Mouse (Mus musculus) bone marrow, adult 2 months (tissue): ENCODE data around the gene Aatk.

Experiments used
- CTCF ChIP-seq: fragments of 200-500 bp; IDR thresholded peaks from 2 replicates; pipeline ENCODE4 v1.5.1; 2011; ENCODE audit warnings: low read length, control low read depth; ENCODE audit not compliant: control insufficient read depth, insufficient read depth
- POLR2A ChIP-seq: fragments of 200-500 bp; IDR thresholded peaks from 2 replicates; pipeline ENCODE4 v1.6.1; 2011; ENCODE audit warnings: low read depth, mild to moderate bottlenecking, control low read depth, low read length, borderline replicate concordance; ENCODE audit not compliant: control insufficient read depth

GRCm38 (mm10) chr11:120072986-120073647 is 26.1 kb upstream of the Aatk start:
- TF ChIP-seq POLR2A, result no peak
- no peak for TF ChIP-seq CTCF
